8 mouse cellular contexts compared by ENCODE assay signal in the genomic region with DNA sequence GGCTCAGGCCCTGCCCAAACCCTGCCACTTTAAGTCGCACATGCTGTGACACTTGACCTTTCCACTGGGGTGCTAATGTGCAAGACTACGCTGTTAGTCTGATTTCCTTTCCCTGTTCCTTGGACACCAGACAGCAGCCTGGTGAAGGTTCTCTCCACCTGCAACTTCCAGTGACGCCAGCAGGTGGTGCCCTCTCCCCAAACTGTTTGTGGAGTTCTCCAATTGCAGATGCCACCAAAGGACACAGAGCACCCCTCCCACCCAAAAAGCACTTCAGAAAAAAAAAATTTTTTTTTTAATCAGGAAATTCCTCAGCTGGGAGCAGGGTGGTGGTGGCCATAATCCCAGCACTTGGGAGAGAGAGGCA. TPM values are rescaled to one million over a fixed set of nuclear protein-coding genes. Genes with fewer than 3 reads are reported as not detected.
DNase-seq lines count a peak whose midpoint lies in the region; ATAC-seq and TF ChIP-seq lines count a peak whose summit lies in the region.

No protein-coding gene starts in this region.

- intact Hi-C loops in left cerebral cortex, postnatal 36 days (cut with DNase I), result loop anchor here (2.0 kb wide), 1 partner anchor 52 kb away; a partner anchor contains a TSS

- H3K36me3 ChIP-seq in midbrain, embryonic 10.5 days, result no peaks in the 10 kb centered on the region
- no peaks in the 10 kb centered on the region for H3K36me3 ChIP-seq in midbrain, embryonic 15.5 days (replicated peaks)
- no peaks in the 10 kb centered on the region for H3K36me3 ChIP-seq in intestine, embryonic 16.5 days (ENCODE audit: control insufficient read depth, insufficient read depth, low read length)
- no peaks in the 10 kb centered on the region for H3K36me3 ChIP-seq in midbrain, embryonic 16.5 days (ENCODE audit: control insufficient read depth, insufficient read depth, low read length)

- no peak for TF ChIP-seq POLR2A in cortical plate, adult 2 months (IDR thresholded peaks at IDR 0.05; ENCODE audit: extremely low read depth, insufficient read depth, low read length)

- H3K4me2 ChIP-seq in midbrain, embryonic 15.5 days, result no peak overlapping the region
- no peak overlapping the region for H3K4me2 ChIP-seq in intestine, embryonic 16.5 days (ENCODE audit: low read depth, low read length)
- H3K4me2 ChIP-seq in midbrain, embryonic 16.5 days (ENCODE audit: low read length), result no peak overlapping the region

- no peak for ATAC-seq in midbrain, embryonic 15.5 days (replicated peaks)
- ATAC-seq in intestine, embryonic 16.5 days, result 0 out of 2 replicates have a peak, but pooled peaks have one; percentile 19
- ATAC-seq in midbrain, embryonic 16.5 days, result no peak

- 2% methylated on average over 3 of the region's 3 CpGs for WGBS in midbrain, embryonic 10.5 days
- WGBS in midbrain, embryonic 15.5 days, result 3% methylated on average over 3 of the region's 3 CpGs
- 0% methylated on average over 3 of the region's 3 CpGs for WGBS in intestine, embryonic 16.5 days
- WGBS in midbrain, embryonic 16.5 days, result 0% methylated on average over 3 of the region's 3 CpGs

- H3K9me3 ChIP-seq in midbrain, embryonic 10.5 days (replicated peaks), result no peaks in the 10 kb centered on the region
- H3K9me3 ChIP-seq in midbrain, embryonic 15.5 days, result no peaks in the 10 kb centered on the region
- no peaks in the 10 kb centered on the region for H3K9me3 ChIP-seq in intestine, embryonic 16.5 days (ENCODE audit: control insufficient read depth, low read length)
- no peaks in the 10 kb centered on the region for H3K9me3 ChIP-seq in midbrain, embryonic 16.5 days (replicated peaks; ENCODE audit: control insufficient read depth, low read length, poor library complexity, severe bottlenecking)

- H3K27ac ChIP-seq in midbrain, embryonic 10.5 days (replicated peaks), result no peak overlapping the region
- no peak overlapping the region for H3K27ac ChIP-seq in midbrain, embryonic 15.5 days
- H3K27ac ChIP-seq in cortical plate, adult 2 months (ENCODE audit: insufficient read depth, low read length), result no peak overlapping the region
- H3K27ac ChIP-seq in intestine, embryonic 16.5 days (ENCODE audit: low read length), result peak overlapping the region; percentile 53
- H3K27ac ChIP-seq in midbrain, embryonic 16.5 days (ENCODE audit: low read length), result peak overlapping the region; percentile 4; the same call in 1 of the 2 replicates

- peak; percentile 82 for DNase-seq in midbrain, embryonic 10.5 days (ENCODE audit: low spot score)
- DNase-seq in gastrocnemius, postnatal 25 days, result peak; percentile 76
- peak; percentile 82 to 88 for DNase-seq in left cerebral cortex, postnatal 36 days (ENCODE audit: low spot score in 2 of 2)
- peak; percentile 54 to 71 for DNase-seq in spleen, postnatal 36 days (ENCODE audit: low spot score in 2 of 2)

- peaks cover 14% of the 10 kb centered on the region for H3K27me3 ChIP-seq in midbrain, embryonic 10.5 days (ENCODE audit: low read depth, poor library complexity, severe bottlenecking)
- H3K27me3 ChIP-seq in midbrain, embryonic 15.5 days (replicated peaks), result no peaks in the 10 kb centered on the region
- H3K27me3 ChIP-seq in intestine, embryonic 16.5 days (replicated peaks; ENCODE audit: control insufficient read depth, insufficient read depth, low read length), result no peaks in the 10 kb centered on the region
- no peaks in the 10 kb centered on the region for H3K27me3 ChIP-seq in midbrain, embryonic 16.5 days (ENCODE audit: control insufficient read depth, insufficient read depth, low read depth, low read length)

- H3K9ac ChIP-seq in midbrain, embryonic 15.5 days, result no peak overlapping the region
- no peak overlapping the region for H3K9ac ChIP-seq in intestine, embryonic 16.5 days (ENCODE audit: low read depth, low read length)
- no peak overlapping the region for H3K9ac ChIP-seq in midbrain, embryonic 16.5 days (ENCODE audit: low read depth, low read length)

- TF ChIP-seq CTCF in cortical plate, adult 2 months (IDR thresholded peaks at IDR 0.05; ENCODE audit: extremely low read depth, insufficient read depth, low read length), result peak; percentile 90

- H3K4me1 ChIP-seq in midbrain, embryonic 10.5 days, result peaks cover 47% of the 10 kb centered on the region
- H3K4me1 ChIP-seq in midbrain, embryonic 15.5 days, result peaks cover 44% of the 10 kb centered on the region
- H3K4me1 ChIP-seq in cortical plate, adult 2 months (ENCODE audit: control insufficient read depth, insufficient read depth, low read length), result peaks cover 7% of the 10 kb centered on the region
- H3K4me1 ChIP-seq in intestine, embryonic 16.5 days (ENCODE audit: control insufficient read depth, insufficient read depth, low read length), result peaks cover 24% of the 10 kb centered on the region
- peaks cover 29% of the 10 kb centered on the region for H3K4me1 ChIP-seq in midbrain, embryonic 16.5 days (ENCODE audit: control insufficient read depth, insufficient read depth, low read length)

- 0 out of 2 replicates have a peak overlapping the region, but pooled peaks have one; percentile 8 for H3K4me3 ChIP-seq in midbrain, embryonic 10.5 days
- no peak overlapping the region for H3K4me3 ChIP-seq in midbrain, embryonic 15.5 days
- H3K4me3 ChIP-seq in cortical plate, adult 2 months (ENCODE audit: insufficient read depth, low read length), result no peak overlapping the region
- H3K4me3 ChIP-seq in intestine, embryonic 16.5 days (ENCODE audit: low read length), result no peak overlapping the region
- no peak overlapping the region for H3K4me3 ChIP-seq in midbrain, embryonic 16.5 days (ENCODE audit: low read depth, low read length)

RNA-seq across cellular contexts. Expression of a gene that starts 6.4 kb away (rescaled TPM):
- polyA plus RNA-seq in midbrain, embryonic 10.5 days (2016; fragmentation: Nextera tagmentation; extraction: Ambion mirVana), result 0.02 and 0.07 TPM in 2 replicates
- polyA plus RNA-seq in midbrain, embryonic 15.5 days (2015; fragmentation: Nextera tagmentation; extraction: Ambion mirVana), result 0.18 and 0.25 TPM in 2 replicates
- 0.85 and 2.2 TPM in 2 replicates for polyA plus RNA-seq in cortical plate, adult 2 months (2012; rRNA removed)
- under 1 TPM in 1 of 2 experiments, not detected in 1; 0.03 TPM for total RNA-seq in gastrocnemius, postnatal 25 days (2021)
- 0.26 and 0.27 TPM in 2 replicates for polyA plus RNA-seq in intestine, embryonic 16.5 days (2015; fragmentation: Nextera tagmentation; extraction: Ambion mirVana)
- 1 to 10 TPM; 1.3 to 3.5 TPM for total RNA-seq in left cerebral cortex, postnatal 36 days (2021)
- polyA plus RNA-seq in midbrain, embryonic 16.5 days (2015; fragmentation: Nextera tagmentation; extraction: Ambion mirVana), result 0.21 and 0.29 TPM in 2 replicates

RNA-seq across cellular contexts. Expression of a gene that starts 14.5 kb away (rescaled TPM):
- 87.6 and 103 TPM in 2 replicates for polyA plus RNA-seq in midbrain, embryonic 10.5 days (2016; fragmentation: Nextera tagmentation; extraction: Ambion mirVana)
- 211 and 216 TPM in 2 replicates for polyA plus RNA-seq in midbrain, embryonic 15.5 days (2015; fragmentation: Nextera tagmentation; extraction: Ambion mirVana)
- polyA plus RNA-seq in cortical plate, adult 2 months (2012; rRNA removed), result 45.3 and 49.2 TPM in 2 replicates
- total RNA-seq in gastrocnemius, postnatal 25 days (2021), result 1 to 10 TPM; 3.1 TPM
- polyA plus RNA-seq in intestine, embryonic 16.5 days (2015; fragmentation: Nextera tagmentation; extraction: Ambion mirVana), result 22.6 and 23.2 TPM in 2 replicates
- total RNA-seq in left cerebral cortex, postnatal 36 days (2021), result 10 to 100 TPM; 44.4 to 58.4 TPM
- polyA plus RNA-seq in midbrain, embryonic 16.5 days (2015; fragmentation: Nextera tagmentation; extraction: Ambion mirVana), result 182 and 188 TPM in 2 replicates

RNA-seq across cellular contexts. Expression of a gene that starts 51.1 kb away (rescaled TPM):
- polyA plus RNA-seq in midbrain, embryonic 10.5 days (2016; fragmentation: Nextera tagmentation; extraction: Ambion mirVana), result 35.1 and 39.2 TPM in 2 replicates
- polyA plus RNA-seq in midbrain, embryonic 15.5 days (2015; fragmentation: Nextera tagmentation; extraction: Ambion mirVana), result 27.6 and 29.8 TPM in 2 replicates
- polyA plus RNA-seq in cortical plate, adult 2 months (2012; rRNA removed), result 37.9 and 38.0 TPM in 2 replicates
- 10 to 100 TPM; 18.3 to 18.7 TPM for total RNA-seq in gastrocnemius, postnatal 25 days (2021)
- 23.3 and 24.1 TPM in 2 replicates for polyA plus RNA-seq in intestine, embryonic 16.5 days (2015; fragmentation: Nextera tagmentation; extraction: Ambion mirVana)
- 10 to 100 TPM; 27.5 to 28.7 TPM for total RNA-seq in left cerebral cortex, postnatal 36 days (2021)
- polyA plus RNA-seq in midbrain, embryonic 16.5 days (2015; fragmentation: Nextera tagmentation; extraction: Ambion mirVana), result 24.7 and 27.2 TPM in 2 replicates

RNA-seq across cellular contexts. Expression of a gene that starts 59.9 kb away (rescaled TPM):
- polyA plus RNA-seq in midbrain, embryonic 10.5 days (2016; fragmentation: Nextera tagmentation; extraction: Ambion mirVana), result 0.77 and 1.9 TPM in 2 replicates
- polyA plus RNA-seq in midbrain, embryonic 15.5 days (2015; fragmentation: Nextera tagmentation; extraction: Ambion mirVana), result 1.6 and 2.9 TPM in 2 replicates
- polyA plus RNA-seq in cortical plate, adult 2 months (2012; rRNA removed), result 5.2 and 5.3 TPM in 2 replicates
- total RNA-seq in gastrocnemius, postnatal 25 days (2021), result under 1 TPM; 0.46 to 0.56 TPM
- polyA plus RNA-seq in intestine, embryonic 16.5 days (2015; fragmentation: Nextera tagmentation; extraction: Ambion mirVana), result 0.86 and 1.1 TPM in 2 replicates
- total RNA-seq in left cerebral cortex, postnatal 36 days (2021), result 1 to 10 TPM; 2.1 to 2.7 TPM
- polyA plus RNA-seq in midbrain, embryonic 16.5 days (2015; fragmentation: Nextera tagmentation; extraction: Ambion mirVana), result 1.0 and 2.7 TPM in 2 replicates

Comparison
In these comparisons a context has a peak if more than half of its experiments do, and no peak if none do; other contexts are left out.
1. H3K27ac ChIP-seq: peak in intestine, embryonic 16.5 days (single experiment) and midbrain, embryonic 16.5 days (single experiment); none in midbrain, embryonic 10.5 days (single experiment), midbrain, embryonic 15.5 days (single experiment) and cortical plate, adult 2 months (single experiment).
2. Peak in every context shown above with its lines, with median percentiles within 50 percentile points of each other: DNase-seq.